Mouse (Mus musculus): Measurements from ENCODE around the gene Atp6v1c2. TPM values are rescaled to one million over a fixed set of nuclear protein-coding genes. Genes with fewer than 3 reads are reported as not detected.
A peak's percentile ranks its signal among the peaks of the same experiment; 100 is the strongest.

The Atp6v1c2 gene
- total and polyA plus RNA-seq, 2 experiments from 2014 or later = 0.52 to 1.1 TPM

- peak; percentile 8 for DNase-seq (ENCODE audit: low spot score)
- peak overlapping the region; percentile 23; the same call in 1 of the 2 replicates for H3K4me2 ChIP-seq (ENCODE audit: low read depth, low read length)
- WGBS = 29% methylated on average over 15 of the region's 16 CpGs
- no peaks in the 10 kb centered on the region for H3K9me3 ChIP-seq (ENCODE audit: low read length)
- no peaks in the 10 kb centered on the region for H3K36me3 ChIP-seq (ENCODE audit: insufficient read depth, low read length)
- H3K27ac ChIP-seq = no peak overlapping the region
- TF ChIP-seq CTCF (IDR thresholded peaks at IDR 0.05; ENCODE audit: low read depth) = no peak
- ATAC-seq = peak; percentile 51; the same call in 1 of the 2 replicates
- no peaks in the 10 kb centered on the region for H3K4me1 ChIP-seq (ENCODE audit: insufficient read depth, low read length)
- no peak overlapping the region for H3K9ac ChIP-seq (replicated peaks; ENCODE audit: low read length)
- no peaks in the 10 kb centered on the region for H3K27me3 ChIP-seq (ENCODE audit: insufficient read depth, low read length)
- no peak overlapping the region for H3K4me3 ChIP-seq (ENCODE audit: low read length)
Measured at GRCm38 (mm10) chr12:17310852-17311839, 18.0 kb downstream of the Atp6v1c2 start.

- Histone ChIP-seq H3K4me2 (ENCODE audit: low read depth, low read length) (no peak overlapping the region), H3K27ac (no peak overlapping the region), H3K27me3 (ENCODE audit: insufficient read depth, low read length) (no peaks in the 10 kb centered on the region), H3K9me3 (ENCODE audit: low read length) (no peaks in the 10 kb centered on the region), H3K9ac (replicated peaks; ENCODE audit: low read length) (no peak overlapping the region), H3K4me3 (ENCODE audit: low read length) (no peak overlapping the region), H3K36me3 (ENCODE audit: insufficient read depth, low read length) (no peaks in the 10 kb centered on the region), H3K4me1 (ENCODE audit: insufficient read depth, low read length) (no peaks in the 10 kb centered on the region)
- no peak for TF ChIP-seq CTCF (IDR thresholded peaks at IDR 0.05; ENCODE audit: low read depth)
- ATAC-seq (no peak), DNase-seq (ENCODE audit: low spot score) (no peak)
- WGBS = 39% methylated on average over 4 of the region's 4 CpGs
Measured at GRCm38 (mm10) chr12:17308246-17308645, 20.9 kb downstream of the Atp6v1c2 start.

GRCm38 (mm10) chr12:17305445-17305844, 23.7 kb downstream of the Atp6v1c2 start:
- Histone ChIP-seq H3K27ac (no peak overlapping the region), H3K27me3 (ENCODE audit: insufficient read depth, low read length) (no peaks in the 10 kb centered on the region), H3K4me2 (ENCODE audit: low read depth, low read length) (no peak overlapping the region), H3K9me3 (ENCODE audit: low read length) (no peaks in the 10 kb centered on the region), H3K9ac (replicated peaks; ENCODE audit: low read length) (no peak overlapping the region), H3K36me3 (ENCODE audit: insufficient read depth, low read length) (no peaks in the 10 kb centered on the region), H3K4me1 (ENCODE audit: insufficient read depth, low read length) (no peaks in the 10 kb centered on the region), H3K4me3 (ENCODE audit: low read length) (no peak overlapping the region)
- DNase-seq (ENCODE audit: low spot score) = no peak
- no peak for TF ChIP-seq CTCF (IDR thresholded peaks at IDR 0.05; ENCODE audit: low read depth)
- ATAC-seq = no peak
- WGBS = 81% methylated on average over 7 of the region's 7 CpGs

GRCm38 (mm10) chr12:17299902-17300301, 29.3 kb downstream of the Atp6v1c2 start:
- Histone ChIP-seq H3K4me2 (ENCODE audit: low read depth, low read length) (no peak overlapping the region), H3K27ac (no peak overlapping the region), H3K4me1 (ENCODE audit: insufficient read depth, low read length) (no peaks in the 10 kb centered on the region), H3K9ac (replicated peaks; ENCODE audit: low read length) (no peak overlapping the region), H3K4me3 (ENCODE audit: low read length) (no peak overlapping the region), H3K27me3 (ENCODE audit: insufficient read depth, low read length) (no peaks in the 10 kb centered on the region), H3K9me3 (ENCODE audit: low read length) (no peaks in the 10 kb centered on the region), H3K36me3 (ENCODE audit: insufficient read depth, low read length) (no peaks in the 10 kb centered on the region)
- no peak for ATAC-seq
- 98% methylated on average over 1 of the region's 1 CpGs for WGBS
- DNase-seq (ENCODE audit: low spot score) = no peak
- no peak for TF ChIP-seq CTCF (IDR thresholded peaks at IDR 0.05; ENCODE audit: low read depth)

- no peak for ATAC-seq
- Histone ChIP-seq H3K4me1 (ENCODE audit: insufficient read depth, low read length) (no peaks in the 10 kb centered on the region), H3K27ac (no peak overlapping the region), H3K9ac (replicated peaks; ENCODE audit: low read length) (no peak overlapping the region), H3K4me3 (ENCODE audit: low read length) (no peak overlapping the region), H3K9me3 (ENCODE audit: low read length) (no peaks in the 10 kb centered on the region), H3K4me2 (ENCODE audit: low read depth, low read length) (no peak overlapping the region), H3K36me3 (ENCODE audit: insufficient read depth, low read length) (no peaks in the 10 kb centered on the region), H3K27me3 (ENCODE audit: insufficient read depth, low read length) (no peaks in the 10 kb centered on the region)
- 84% methylated on average over 2 of the region's 2 CpGs for WGBS
- no peak for TF ChIP-seq CTCF (IDR thresholded peaks at IDR 0.05; ENCODE audit: low read depth)
- no peak for DNase-seq (ENCODE audit: low spot score)
Measured at GRCm38 (mm10) chr12:17296899-17297298, 32.3 kb downstream of the Atp6v1c2 start.

GRCm38 (mm10) chr12:17290569-17290968, 38.6 kb downstream of the Atp6v1c2 start:
- ATAC-seq (no peak), DNase-seq (ENCODE audit: low spot score) (no peak)
- no peaks in the 10 kb centered on the region for H3K9me3 ChIP-seq (ENCODE audit: low read length)
- no peak for TF ChIP-seq CTCF (IDR thresholded peaks at IDR 0.05; ENCODE audit: low read depth)
- H3K36me3 ChIP-seq (ENCODE audit: insufficient read depth, low read length) = no peaks in the 10 kb centered on the region
- no peaks in the 10 kb centered on the region for H3K4me1 ChIP-seq (ENCODE audit: insufficient read depth, low read length)
- WGBS = 76% methylated on average over 4 of the region's 4 CpGs
- no peak overlapping the region for H3K4me3 ChIP-seq (ENCODE audit: low read length)
- H3K27ac ChIP-seq = no peak overlapping the region
- H3K27me3 ChIP-seq (ENCODE audit: insufficient read depth, low read length) = no peaks in the 10 kb centered on the region
- H3K9ac ChIP-seq (replicated peaks; ENCODE audit: low read length) = no peak overlapping the region
- H3K4me2 ChIP-seq (ENCODE audit: low read depth, low read length) = no peak overlapping the region

- no peak overlapping the region for H3K9ac ChIP-seq (replicated peaks; ENCODE audit: low read length)
- H3K9me3 ChIP-seq (ENCODE audit: low read length) = no peaks in the 10 kb centered on the region
- H3K36me3 ChIP-seq (ENCODE audit: insufficient read depth, low read length) = peaks cover 3% of the 10 kb centered on the region
- ATAC-seq = no peak
- TF ChIP-seq CTCF (IDR thresholded peaks at IDR 0.05; ENCODE audit: low read depth) = no peak
- H3K4me1 ChIP-seq (ENCODE audit: insufficient read depth, low read length) = no peaks in the 10 kb centered on the region
- H3K4me3 ChIP-seq (ENCODE audit: low read length) = no peak overlapping the region
- H3K4me2 ChIP-seq (ENCODE audit: low read depth, low read length) = no peak overlapping the region
- 59% methylated on average over 2 of the region's 2 CpGs for WGBS
- DNase-seq (ENCODE audit: low spot score) = no peak
- H3K27ac ChIP-seq = no peak overlapping the region
- H3K27me3 ChIP-seq (ENCODE audit: insufficient read depth, low read length) = no peaks in the 10 kb centered on the region
Measured at GRCm38 (mm10) chr12:17289913-17290312, 39.2 kb downstream of the Atp6v1c2 start.

Data from hindbrain, postnatal 0 days (tissue).